Mouse (Mus musculus): ENCODE results near the gene Arhgap10.

DNA sequence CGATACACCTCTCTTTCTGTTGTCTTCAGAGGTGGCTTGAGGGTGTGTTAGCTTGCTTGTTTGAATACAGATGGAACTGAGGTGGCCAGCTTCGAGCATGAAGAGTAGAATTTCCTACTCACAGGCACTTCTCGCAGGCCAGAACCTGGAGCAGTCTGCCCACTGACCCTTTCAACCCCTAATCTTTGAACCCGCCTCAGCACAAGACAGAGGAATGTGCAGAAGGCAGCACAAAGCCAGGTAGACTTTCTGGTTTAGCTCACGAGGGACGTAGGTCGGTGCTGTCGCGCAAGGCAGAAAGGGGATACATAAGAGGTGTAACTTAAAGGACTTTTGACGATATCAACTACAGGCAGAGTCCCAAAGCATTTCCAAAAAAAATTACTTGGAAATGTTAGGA, 908 bp downstream of the Arhgap10 start:
- no peak for TF ChIP-seq CTCF (IDR thresholded peaks at IDR 0.05; ENCODE audit: low read depth, low read length)
- no peak for TF ChIP-seq POLR2A (IDR thresholded peaks at IDR 0.05; ENCODE audit: borderline replicate concordance, low read depth, low read length)
